Mouse (Mus musculus) lung, postnatal 0 days (tissue): ENCODE measurements at regions not wholly inside any gene's neighbourhood (a gene's known extent, or its start where the extent isn't known, plus 50 kb on each side); places are given as distances from the start of the nearest gene placed in this dataset.

Experiments used
- ATAC-seq: fragments of 200-750 bp; cut with Nextera tagmentation; 2 replicates; pipeline ENCODE4 v1.8.0; 2017; ENCODE audit warnings: moderate library complexity
- DNase-seq: peaks from one replicate; pipeline ENCODE4 v3.0.0-alpha.2; 2016; ENCODE audit warnings: low spot score
- H3K27ac ChIP-seq: fragments of 300-500 bp; sonication (generic); 2 replicates; pipeline ENCODE4 v1.5.1; 2014; ENCODE audit warnings: antibody characterized with exemption, mild to moderate bottlenecking, low read length, mixed read lengths
- H3K27me3 ChIP-seq: fragments of 300-500 bp; sonication (generic); replicated peaks from 2 replicates; pipeline ENCODE4 v1.6.1; 2014; ENCODE audit warnings: low read length, mixed read lengths; ENCODE audit not compliant: insufficient read depth
- H3K36me3 ChIP-seq: fragments of 300-500 bp; sonication (generic); 2 replicates; pipeline ENCODE4 v1.6.1; 2014; ENCODE audit warnings: low read length, mixed read lengths; ENCODE audit not compliant: insufficient read depth
- H3K4me1 ChIP-seq: fragments of 300-500 bp; sonication (generic); 2 replicates; pipeline ENCODE4 v1.6.1; 2014; ENCODE audit warnings: antibody characterized with exemption, low read depth, low read length, mixed read lengths; ENCODE audit not compliant: insufficient read depth
- H3K4me2 ChIP-seq: fragments of 300-500 bp; sonication (generic); replicated peaks from 2 replicates; pipeline ENCODE4 v1.6.1; 2014; ENCODE audit warnings: low read depth, mild to moderate bottlenecking, low read length, moderate library complexity, mixed read lengths
- H3K4me3 ChIP-seq: fragments of 300-500 bp; sonication (generic); 2 replicates; pipeline ENCODE4 v1.5.1; 2014; ENCODE audit warnings: low read depth, low read length
- H3K9ac ChIP-seq: fragments of 300-500 bp; sonication (generic); replicated peaks from 2 replicates; pipeline ENCODE4 v1.6.1; 2014; ENCODE audit warnings: low read depth, mild to moderate bottlenecking
- H3K9me3 ChIP-seq: fragments of 300-500 bp; sonication (generic); 2 replicates; pipeline ENCODE4 v1.6.1; 2016; ENCODE audit warnings: low read length, mixed read lengths
- CTCF ChIP-seq: IDR thresholded peaks from 2 replicates; pipeline ENCODE4 v1.5.1; 2016; ENCODE audit warnings: antibody characterized with exemption, mild to moderate bottlenecking
- EP300 ChIP-seq: IDR thresholded peaks from 2 replicates; pipeline ENCODE4 v1.6.1; 2016; ENCODE audit warnings: antibody characterized with exemption, mild to moderate bottlenecking, control low read depth
- WGBS: fragments of 180-500 bp; shearing (Covaris S2); extraction: QIAGEN DNeasy Blood & Tissue Kit; methylation state at CpG from one replicate; pipeline ENCODE4 v1.1.7; 2014; 5-methylcytosine and 5-hydroxymethylcytosine counted together

GRCm38 (mm10) chr3:120885401-120885800 is 286.1 kb downstream of the Rwdd3 start:
- ATAC-seq: no peak
- 82% methylated on average over 5 of the region's 5 CpGs for WGBS
- H3K9ac ChIP-seq: no peak overlapping the region
- H3K27me3 ChIP-seq: no peaks in the 10 kb centered on the region
- no peak overlapping the region for H3K4me3 ChIP-seq
- no peak overlapping the region for H3K4me2 ChIP-seq
- TF ChIP-seq EP300: no peak
- no peak for TF ChIP-seq CTCF
- H3K36me3 ChIP-seq: no peaks in the 10 kb centered on the region
- H3K27ac ChIP-seq: no peak overlapping the region
- no peaks in the 10 kb centered on the region for H3K4me1 ChIP-seq
- no peaks in the 10 kb centered on the region for H3K9me3 ChIP-seq
- no peak for DNase-seq

- Histone ChIP-seq H3K9ac (no peak overlapping the region), H3K27ac (no peak overlapping the region), H3K36me3 (no peaks in the 10 kb centered on the region), H3K9me3 (no peaks in the 10 kb centered on the region), H3K4me3 (no peak overlapping the region), H3K4me1 (no peaks in the 10 kb centered on the region), H3K27me3 (no peaks in the 10 kb centered on the region), H3K4me2 (no peak overlapping the region)
- TF ChIP-seq EP300: no peak
- no peak for TF ChIP-seq CTCF
- no peak for ATAC-seq
- 67% methylated on average over 10 of the region's 10 CpGs for WGBS
- DNase-seq: no peak
These were observed 287.3 kb downstream of the Rwdd3 start for GRCm38 (mm10) chr3:120884189-120884588.

DNA sequence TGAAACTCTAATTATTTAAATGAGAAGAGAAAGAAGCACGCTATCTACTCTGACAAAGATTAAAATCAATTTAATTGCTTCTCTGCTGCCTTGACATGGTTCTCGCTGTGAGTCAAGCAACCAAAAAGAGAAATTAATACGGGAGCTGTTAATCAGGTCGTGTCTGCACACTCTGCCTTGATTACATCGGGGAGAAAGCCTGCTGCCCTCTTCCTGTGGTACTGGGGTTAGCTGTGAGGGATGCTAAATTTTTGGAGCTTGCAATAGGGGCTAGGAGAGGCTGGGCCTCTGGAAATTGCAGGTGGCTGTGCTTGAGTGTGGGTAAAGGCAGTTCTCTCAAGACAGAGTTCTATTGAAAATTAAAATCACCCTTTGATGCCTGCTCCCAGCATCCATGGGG is 287.8 kb downstream of the Rwdd3 start:
- no peak overlapping the region for H3K27ac ChIP-seq
- 66% methylated on average over 5 of the region's 5 CpGs for WGBS
- no peak for ATAC-seq

DNA sequence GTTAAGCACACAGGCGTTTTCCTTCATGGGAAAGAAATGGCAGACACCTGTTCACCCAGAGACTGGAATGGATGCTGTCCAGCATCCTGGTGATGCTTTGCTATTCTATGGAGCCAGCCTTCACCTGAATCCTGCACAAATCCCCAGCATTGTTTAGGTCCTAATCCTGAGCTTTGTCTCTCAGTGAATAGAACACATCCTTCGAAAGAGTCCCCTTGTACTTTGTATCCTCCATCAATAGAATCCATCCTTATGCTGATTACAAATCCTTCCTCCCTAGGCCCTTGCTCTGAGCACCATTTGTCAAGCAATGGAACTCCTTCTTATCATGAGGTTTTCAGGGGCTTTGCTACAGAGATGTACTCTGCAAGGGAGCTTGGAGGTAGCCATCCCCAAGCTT is 292.1 kb downstream of the Rwdd3 start:
- 66% methylated on average over 2 of the region's 2 CpGs for WGBS

More for the DNA sequence above, 287.8 kb downstream of the Rwdd3 start:
- H3K9me3 ChIP-seq: no peaks in the 10 kb centered on the region
- no peak overlapping the region for H3K4me3 ChIP-seq
- no peak overlapping the region for H3K9ac ChIP-seq
- H3K36me3 ChIP-seq: no peaks in the 10 kb centered on the region
- TF ChIP-seq EP300: no peak
- no peak for TF ChIP-seq CTCF
- no peaks in the 10 kb centered on the region for H3K27me3 ChIP-seq
- no peaks in the 10 kb centered on the region for H3K4me1 ChIP-seq
- no peak overlapping the region for H3K4me2 ChIP-seq
- DNase-seq: no peak

DNA sequence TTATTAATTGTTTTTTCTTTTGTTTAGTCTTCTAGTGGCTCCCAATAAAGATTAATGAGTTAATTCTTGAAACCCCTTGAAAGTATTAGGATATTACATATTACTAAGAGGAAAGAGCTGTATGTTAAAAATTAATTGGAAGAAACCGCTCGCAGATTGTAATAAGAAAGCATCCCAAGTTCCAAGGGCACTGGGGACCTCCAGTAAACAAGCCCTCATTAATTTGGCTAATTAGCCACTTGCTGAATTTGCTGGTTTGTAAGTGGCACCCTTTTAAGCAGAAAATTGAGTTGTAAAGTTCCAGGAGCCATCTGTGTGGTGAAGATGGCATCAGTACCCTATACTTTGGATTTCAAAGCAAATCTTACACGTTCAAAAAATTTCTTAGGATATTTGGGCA is 295.8 kb downstream of the Rwdd3 start:
- TF ChIP-seq EP300 (no peak), CTCF (no peak)
- 84% methylated on average over 3 of the region's 3 CpGs for WGBS
- H3K4me3 ChIP-seq: no peak overlapping the region

More for the DNA sequence above, 292.1 kb downstream of the Rwdd3 start:
- no peak for ATAC-seq
- H3K4me3 ChIP-seq: no peak overlapping the region
- no peaks in the 10 kb centered on the region for H3K4me1 ChIP-seq
- H3K36me3 ChIP-seq: no peaks in the 10 kb centered on the region
- TF ChIP-seq EP300 (no peak), CTCF (no peak)
- no peak overlapping the region for H3K4me2 ChIP-seq
- no peak overlapping the region for H3K9ac ChIP-seq
- no peaks in the 10 kb centered on the region for H3K9me3 ChIP-seq
- no peak for DNase-seq
- no peak overlapping the region for H3K27ac ChIP-seq
- no peaks in the 10 kb centered on the region for H3K27me3 ChIP-seq

DNA sequence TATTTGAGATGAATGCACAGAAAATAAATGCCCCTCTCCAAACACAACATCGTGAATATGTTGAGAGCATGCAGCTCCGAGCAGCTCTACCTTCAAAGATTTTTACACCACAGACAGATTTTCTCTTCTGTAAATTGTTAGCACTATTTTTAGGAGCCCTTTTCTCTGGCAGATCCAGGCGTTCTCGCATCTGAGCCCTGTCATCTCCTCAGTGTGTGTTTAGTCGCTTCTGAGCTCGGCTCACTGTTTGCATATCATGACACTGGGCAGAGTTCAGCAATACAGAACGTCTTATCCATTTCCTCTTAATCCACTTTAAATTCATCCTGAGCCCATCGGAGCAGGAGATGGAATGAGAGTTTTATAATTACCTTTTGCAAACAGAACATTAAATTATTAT is 306.5 kb downstream of the Rwdd3 start:
- no peak overlapping the region for H3K9ac ChIP-seq
- H3K4me3 ChIP-seq: no peak overlapping the region
- H3K27ac ChIP-seq: no peak overlapping the region
- no peaks in the 10 kb centered on the region for H3K4me1 ChIP-seq
- no peak overlapping the region for H3K4me2 ChIP-seq
- ATAC-seq (no peak), DNase-seq (no peak)
- H3K27me3 ChIP-seq: no peaks in the 10 kb centered on the region
- WGBS: 38% methylated on average over 8 of the region's 8 CpGs
- TF ChIP-seq CTCF: no peak
- TF ChIP-seq EP300: no peak
- no peaks in the 10 kb centered on the region for H3K9me3 ChIP-seq
- H3K36me3 ChIP-seq: no peaks in the 10 kb centered on the region

More for the DNA sequence above, 295.8 kb downstream of the Rwdd3 start:
- ATAC-seq (no peak), DNase-seq (no peak)
- Histone ChIP-seq H3K27ac (no peak overlapping the region), H3K27me3 (no peaks in the 10 kb centered on the region), H3K4me1 (no peaks in the 10 kb centered on the region), H3K9me3 (no peaks in the 10 kb centered on the region), H3K36me3 (no peaks in the 10 kb centered on the region), H3K9ac (no peak overlapping the region), H3K4me2 (no peak overlapping the region)

- TF ChIP-seq CTCF: no peak
- no peak for TF ChIP-seq EP300
- 71% methylated on average over 4 of the region's 4 CpGs for WGBS
These were observed 309.9 kb downstream of the Rwdd3 start for GRCm38 (mm10) chr3:120861641-120862040.

More at GRCm38 (mm10) chr3:120861641-120862040, 309.9 kb downstream of the Rwdd3 start:
- Histone ChIP-seq H3K36me3 (no peaks in the 10 kb centered on the region), H3K9ac (no peak overlapping the region), H3K4me1 (no peaks in the 10 kb centered on the region), H3K27ac (no peak overlapping the region), H3K4me2 (no peak overlapping the region), H3K4me3 (no peak overlapping the region), H3K9me3 (no peaks in the 10 kb centered on the region), H3K27me3 (no peaks in the 10 kb centered on the region)
- no peak for ATAC-seq
- no peak for DNase-seq
